Mouse (Mus musculus) small intestine, adult 2 months (tissue): ENCODE results near the gene Ppp2r5e.

Experiments
- CTCF ChIP-seq: fragments of 200-500 bp; IDR thresholded peaks from 2 replicates; pipeline ENCODE4 v1.5.1; 2012; ENCODE audit warnings: low read depth, mild to moderate bottlenecking, control low read depth, inconsistent platforms, low read length, moderate library complexity, mixed read lengths; ENCODE audit not compliant: insufficient replicate concordance, insufficient read length; ENCODE audit errors: extremely low read depth
- POLR2A ChIP-seq: fragments of 200-500 bp; IDR thresholded peaks from 2 replicates; pipeline ENCODE4 v1.6.1; 2012; ENCODE audit warnings: low read depth, mild to moderate bottlenecking, control low read depth, inconsistent platforms, low read length, moderate library complexity

GRCm38 (mm10) chr12:75478596-75478995, 117.4 kb downstream of the Ppp2r5e start:
- TF ChIP-seq POLR2A (no peak), CTCF (no peak)
